In the genomic region with DNA sequence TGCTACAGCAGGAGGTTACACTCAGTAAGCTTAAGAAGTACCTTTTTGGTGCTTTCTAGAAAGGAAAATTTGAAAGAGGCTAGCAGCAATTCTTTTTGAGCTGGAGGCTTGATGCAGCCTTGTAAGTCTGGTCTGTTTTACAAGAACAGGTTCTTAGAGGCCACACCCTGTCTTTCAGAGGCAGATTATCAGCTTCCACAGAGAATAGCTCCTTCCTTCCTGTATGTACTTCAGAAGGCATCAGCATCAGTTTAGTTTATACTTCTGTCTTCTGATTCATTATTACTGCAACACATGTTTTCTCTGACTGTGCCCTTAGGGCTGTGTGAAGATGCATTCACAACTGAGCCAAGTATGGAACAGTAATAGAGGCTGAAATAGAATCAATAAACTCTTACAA, we compare ENCODE assay signal across 23 mouse cellular contexts.
DNase-seq lines count a peak whose midpoint lies in the region; ATAC-seq and TF ChIP-seq lines count a peak whose summit lies in the region.
"Had no signal": no experiment of that assay in that cellular context is flagged by ENCODE, and none has a peak within 500 bp of the region (broad histone marks: within the 10 kb centered on the region; RNA-seq: fewer than 3 reads in every experiment).

No protein-coding gene starts in this region.

- peaks cover 0 to 48% of the 10 kb centered on the region in 2 experiments; a peak in 2 of 4 replicates for H3K36me3 ChIP-seq in MEL (ENCODE audit: control insufficient read depth in 1 of 2, insufficient read depth in 2 of 2, low read length in 2 of 2)
- H3K36me3 ChIP-seq in hindbrain, postnatal 0 days (ENCODE audit: insufficient read depth, low read length) = no peaks in the 10 kb centered on the region
- H3K36me3 ChIP-seq in midbrain, embryonic 14.5 days (ENCODE audit: control insufficient read depth, insufficient read depth, low read length) = no peaks in the 10 kb centered on the region
- H3K36me3 ChIP-seq: embryonic facial prominence, embryonic 12.5 days; embryonic facial prominence, embryonic 15.5 days; forebrain, embryonic 12.5 days; forebrain, embryonic 15.5 days; hindbrain, embryonic 10.5 days; hindbrain, embryonic 13.5 days had no signal

- peak; percentile 25 to 76; a peak in 3 of 4 replicates for TF ChIP-seq EP300 in MEL (IDR thresholded peaks at IDR 0.05; ENCODE audit: low read depth in 1 of 2, low read length in 2 of 2)

- peak overlapping the region; percentile 72 for H3K27ac ChIP-seq in MEL (ENCODE audit: control insufficient read depth, low read depth, low read length)
- no peak overlapping the region for H3K27ac ChIP-seq in hindbrain, postnatal 0 days
- H3K27ac ChIP-seq in midbrain, embryonic 14.5 days (replicated peaks; ENCODE audit: low read depth, low read length) = no peak overlapping the region
- H3K27ac ChIP-seq: embryonic facial prominence, embryonic 12.5 days; embryonic facial prominence, embryonic 15.5 days; forebrain, embryonic 12.5 days; forebrain, embryonic 15.5 days; hindbrain, embryonic 10.5 days; hindbrain, embryonic 13.5 days had no signal

- no peaks in the 10 kb centered on the region for H3K27me3 ChIP-seq in MEL (ENCODE audit: control insufficient read depth in 1 of 2, insufficient read depth in 2 of 2, low read length in 2 of 2)
- no peaks in the 10 kb centered on the region for H3K27me3 ChIP-seq in hindbrain, postnatal 0 days (ENCODE audit: insufficient read depth, low read length)
- no peaks in the 10 kb centered on the region for H3K27me3 ChIP-seq in midbrain, embryonic 14.5 days (ENCODE audit: control insufficient read depth, insufficient read depth, low read length)
- H3K27me3 ChIP-seq: embryonic facial prominence, embryonic 12.5 days; embryonic facial prominence, embryonic 15.5 days; forebrain, embryonic 12.5 days; forebrain, embryonic 15.5 days; hindbrain, embryonic 13.5 days had no signal

- ATAC-seq in hindbrain, postnatal 0 days = no peak
- no peak for ATAC-seq in midbrain, embryonic 14.5 days (ENCODE audit: low FRiP score, low TSS enrichment)
- ATAC-seq: forebrain, embryonic 15.5 days; hindbrain, embryonic 16.5 days; intestine, postnatal 0 days had no signal

- peak; percentile 46 for DNase-seq in CD4-positive helper T cell, adult 2 months (ENCODE audit: low read depth, low spot score)
- DNase-seq in MEL (ENCODE audit: low read depth, low spot score) = peak; percentile 76
- peak; percentile 33 for DNase-seq in induced T-regulatory cell, adult 2 months (ENCODE audit: low read depth)
- no peak for DNase-seq in hindbrain, postnatal 0 days (ENCODE audit: low spot score)
- no peak for DNase-seq in midbrain, embryonic 14.5 days
- no peak for DNase-seq in kidney, adult 8-10 months
- DNase-seq: adrenal gland, postnatal 10 days; adrenal gland, postnatal 36 days; cerebellum, adult 2 months; cerebellum, adult 9-11 months; cerebellum, postnatal 25 days; gastrocnemius, postnatal 25 days; kidney, adult 2 months had no signal

- H3K9ac ChIP-seq in MEL (ENCODE audit: control insufficient read depth, low read depth, low read length, poor library complexity, severe bottlenecking) = peak overlapping the region; percentile 23; the same call in 1 of the 2 replicates
- no peak overlapping the region for H3K9ac ChIP-seq in hindbrain, postnatal 0 days (replicated peaks; ENCODE audit: low read length)
- H3K9ac ChIP-seq in midbrain, embryonic 14.5 days (replicated peaks; ENCODE audit: low read length) = no peak overlapping the region
- H3K9ac ChIP-seq: embryonic facial prominence, embryonic 12.5 days; embryonic facial prominence, embryonic 15.5 days; forebrain, embryonic 12.5 days; forebrain, embryonic 15.5 days; hindbrain, embryonic 13.5 days had no signal

- peaks cover 21 to 35% of the 10 kb centered on the region in 2 experiments for H3K4me1 ChIP-seq in MEL (ENCODE audit: control insufficient read depth in 1 of 2, insufficient read depth in 2 of 2, low read length in 2 of 2)
- H3K4me1 ChIP-seq in hindbrain, postnatal 0 days (ENCODE audit: insufficient read depth, low read length) = no peaks in the 10 kb centered on the region
- H3K4me1 ChIP-seq in midbrain, embryonic 14.5 days (ENCODE audit: control insufficient read depth, insufficient read depth, low read length) = no peaks in the 10 kb centered on the region
- H3K4me1 ChIP-seq: embryonic facial prominence, embryonic 12.5 days; embryonic facial prominence, embryonic 15.5 days; forebrain, embryonic 12.5 days; forebrain, embryonic 15.5 days; hindbrain, embryonic 10.5 days; hindbrain, embryonic 13.5 days had no signal

- no peaks in the 10 kb centered on the region for H3K79me2 ChIP-seq in MEL (ENCODE audit: control insufficient read depth, insufficient read depth, low read length, poor library complexity)

- TF ChIP-seq CTCF in MEL (IDR thresholded peaks at IDR 0.05 in 2 of 3, conservative IDR thresholded peaks at IDR 0.05 in 1 of 3; ENCODE audit: control insufficient read depth in 1 of 3, insufficient read depth in 1 of 3, low read depth in 2 of 3, low read length in 3 of 3, poor library complexity in 1 of 3, severe bottlenecking in 1 of 3) = no peak
- no peak for TF ChIP-seq CTCF in hindbrain, postnatal 0 days (IDR thresholded peaks at IDR 0.05; ENCODE audit: low read depth)

- TF ChIP-seq RAD21 in MEL (IDR thresholded peaks at IDR 0.05; ENCODE audit: low read depth, low read length) = no peak

- TF ChIP-seq POLR2A in MEL (IDR thresholded peaks at IDR 0.05; ENCODE audit: control insufficient read depth in 1 of 2, insufficient read depth in 1 of 2, low read depth in 1 of 2, low read length in 2 of 2, poor library complexity in 1 of 2) = no peak

- H3K4me3 ChIP-seq in MEL (ENCODE audit: control insufficient read depth in 1 of 2, insufficient read depth in 1 of 2, low read depth in 2 of 2, low read length in 2 of 2) = no peak overlapping the region
- no peak overlapping the region for H3K4me3 ChIP-seq in hindbrain, postnatal 0 days (ENCODE audit: low read length)
- H3K4me3 ChIP-seq in midbrain, embryonic 14.5 days (replicated peaks; ENCODE audit: low read depth, low read length) = no peak overlapping the region
- H3K4me3 ChIP-seq: embryonic facial prominence, embryonic 12.5 days; embryonic facial prominence, embryonic 15.5 days; erythroblast, embryonic 14.5 days; forebrain, embryonic 12.5 days; forebrain, embryonic 15.5 days; hindbrain, embryonic 10.5 days; hindbrain, embryonic 13.5 days had no signal

- no peaks in the 10 kb centered on the region for H3K9me3 ChIP-seq in MEL (replicated peaks; ENCODE audit: insufficient read depth, low read length)
- no peaks in the 10 kb centered on the region for H3K9me3 ChIP-seq in hindbrain, postnatal 0 days (ENCODE audit: low read length)
- H3K9me3 ChIP-seq in midbrain, embryonic 14.5 days (ENCODE audit: control insufficient read depth, low read length) = no peaks in the 10 kb centered on the region
- H3K9me3 ChIP-seq: embryonic facial prominence, embryonic 12.5 days; embryonic facial prominence, embryonic 15.5 days; forebrain, embryonic 12.5 days; forebrain, embryonic 15.5 days; hindbrain, embryonic 10.5 days; hindbrain, embryonic 13.5 days had no signal

- no peak overlapping the region for H3K4me2 ChIP-seq in hindbrain, postnatal 0 days (ENCODE audit: low read depth, low read length)
- H3K4me2 ChIP-seq in midbrain, embryonic 14.5 days (ENCODE audit: low read length) = no peak overlapping the region
- H3K4me2 ChIP-seq: embryonic facial prominence, embryonic 12.5 days; embryonic facial prominence, embryonic 15.5 days; forebrain, embryonic 12.5 days; forebrain, embryonic 15.5 days; heart, embryonic 11.5 days; hindbrain, embryonic 13.5 days had no signal

TF ChIP-seq in MEL, 35 proteins besides CTCF, POLR2A, EP300 and RAD21:
- TF ChIP-seq TAL1 (IDR thresholded peaks at IDR 0.05; ENCODE audit: low read length) (0 out of 2 replicates have a peak, but pooled peaks have one; percentile 11), MYB (IDR thresholded peaks at IDR 0.05; ENCODE audit: low read depth, low read length) (no peak), ZNF384 (IDR thresholded peaks at IDR 0.05; ENCODE audit: low read depth, low read length) (no peak), RCOR1 (IDR thresholded peaks at IDR 0.05; ENCODE audit: low read depth, low read length) (peak; percentile 55; the same call in 1 of the 2 replicates), KAT2A (conservative IDR thresholded peaks at IDR 0.05; ENCODE audit: low read depth, low read length) (no peak), ZKSCAN1 (IDR thresholded peaks at IDR 0.05; ENCODE audit: low read depth, low read length) (no peak), E2F4 (IDR thresholded peaks at IDR 0.05; ENCODE audit: borderline replicate concordance, low read depth, low read length) (no peak), GATA1 (IDR thresholded peaks at IDR 0.05; ENCODE audit: low read depth, low read length) (peak; percentile 78), TCF12 (IDR thresholded peaks at IDR 0.05; ENCODE audit: low read depth, low read length) (0 out of 2 replicates have a peak, but pooled peaks have one; percentile 32), ZC3H11A (IDR thresholded peaks at IDR 0.05; ENCODE audit: low read depth, low read length) (no peak), SIN3A (IDR thresholded peaks at IDR 0.05; ENCODE audit: low read length) (no peak), NELFE (IDR thresholded peaks at IDR 0.05; ENCODE audit: low read depth, low read length) (no peak), MYC (IDR thresholded peaks at IDR 0.05; ENCODE audit: low read depth, low read length) (peak; percentile 38; the same call in 1 of the 2 replicates), HCFC1 (IDR thresholded peaks at IDR 0.05; ENCODE audit: low read depth, low read length) (no peak), MAFK (IDR thresholded peaks at IDR 0.05; ENCODE audit: borderline replicate concordance, low read depth, low read length) (no peak), NRF1 (IDR thresholded peaks at IDR 0.05; ENCODE audit: insufficient read depth, low read depth, low read length, poor library complexity, severe bottlenecking) (no peak)

Comparison
In these comparisons a context has a peak if more than half of its experiments do, and no peak if none do; other contexts are left out.
1. DNase-seq: peak in CD4-positive helper T cell, adult 2 months (single experiment), MEL (single experiment) and induced T-regulatory cell, adult 2 months (single experiment); none in hindbrain, postnatal 0 days (single experiment), midbrain, embryonic 14.5 days (single experiment) and kidney, adult 8-10 months (0 of 2).